ENCODE assay signal across 7 mouse cellular contexts in genomic region chr10:7390239-7391091, GRCm38 (mm10).
DNase-seq lines count a peak whose midpoint lies in the region; ATAC-seq and TF ChIP-seq lines count a peak whose summit lies in the region.

No protein-coding gene starts in this region.

- TF ChIP-seq CTCF in ES-Bruce4 (IDR thresholded peaks at IDR 0.05; ENCODE audit: low read depth, low read length): no peak
- TF ChIP-seq CTCF in heart, postnatal 0 days (IDR thresholded peaks at IDR 0.05; ENCODE audit: low read depth): no peak

- WGBS in heart, postnatal 0 days: 8% methylated on average over 47 of the region's 49 CpGs
- WGBS in stomach, embryonic 14.5 days: 6% methylated on average over 49 of the region's 49 CpGs

- H3K4me1 ChIP-seq in ES-Bruce4 (ENCODE audit: control insufficient read depth, insufficient read depth, low read length): no peaks in the 10 kb centered on the region
- 0 out of 2 replicates have a peak, but pooled peaks cover 5% of the 10 kb centered on the region for H3K4me1 ChIP-seq in heart, postnatal 0 days (ENCODE audit: control insufficient read depth, insufficient read depth)
- peaks cover 5% of the 10 kb centered on the region; the same call in 1 of the 2 replicates for H3K4me1 ChIP-seq in stomach, embryonic 14.5 days (ENCODE audit: control insufficient read depth, insufficient read depth, low read length)

- peak; percentile 57 for ATAC-seq in common myeloid progenitor, adult 5-6 weeks (replicated peaks; ENCODE audit: low read depth, poor library complexity, severe bottlenecking)
- ATAC-seq in heart, postnatal 0 days (ENCODE audit: insufficient read depth, low read depth): peak; percentile 61
- ATAC-seq in megakaryocyte progenitor cell, adult 5-6 weeks (replicated peaks; ENCODE audit: poor library complexity): peak; percentile 60
- peak; percentile 43 for ATAC-seq in stomach, embryonic 14.5 days (ENCODE audit: insufficient number of reproducible peaks, insufficient read depth, low FRiP score, low read depth)

- H3K27me3 ChIP-seq in ES-Bruce4 (ENCODE audit: control insufficient read depth, insufficient read depth, low read length, poor library complexity, severe bottlenecking): peaks cover 21% of the 10 kb centered on the region
- H3K27me3 ChIP-seq in heart, postnatal 0 days (ENCODE audit: control insufficient read depth, insufficient read depth, low read length): peaks cover 28% of the 10 kb centered on the region
- H3K27me3 ChIP-seq in stomach, embryonic 14.5 days (ENCODE audit: control insufficient read depth, insufficient read depth, low read length): 0 out of 2 replicates have a peak, but pooled peaks cover 5% of the 10 kb centered on the region

- peak overlapping the region; percentile 84 for H3K4me2 ChIP-seq in heart, postnatal 0 days (ENCODE audit: low read depth, low read length)
- H3K4me2 ChIP-seq in stomach, embryonic 14.5 days (replicated peaks; ENCODE audit: low read depth, low read length): peak overlapping the region; percentile 99

- peak overlapping the region; percentile 37 for H3K4me3 ChIP-seq in ES-Bruce4 (ENCODE audit: low read depth, low read length)
- peak overlapping the region; percentile 57 for H3K4me3 ChIP-seq in heart, postnatal 0 days (ENCODE audit: low read depth, low read length)
- peak overlapping the region; percentile 57 for H3K4me3 ChIP-seq in stomach, embryonic 14.5 days (ENCODE audit: low read depth, low read length)

- peaks cover 4% of the 10 kb centered on the region; the same call in 1 of the 2 replicates for H3K9me3 ChIP-seq in ES-Bruce4 (replicated peaks; ENCODE audit: control insufficient read depth, insufficient read depth, low read length, poor library complexity, severe bottlenecking)
- H3K9me3 ChIP-seq in heart, postnatal 0 days (replicated peaks; ENCODE audit: control insufficient read depth, low read length): no peaks in the 10 kb centered on the region
- H3K9me3 ChIP-seq in stomach, embryonic 14.5 days (ENCODE audit: control insufficient read depth, low read depth, low read length): no peaks in the 10 kb centered on the region

- H3K27ac ChIP-seq in ES-Bruce4 (ENCODE audit: insufficient read depth, low read length): no peak overlapping the region
- H3K27ac ChIP-seq in heart, postnatal 0 days (ENCODE audit: low read depth): no peak overlapping the region
- H3K27ac ChIP-seq in stomach, embryonic 14.5 days (ENCODE audit: low read length): no peak overlapping the region

- no peaks in the 10 kb centered on the region for H3K36me3 ChIP-seq in ES-Bruce4 (ENCODE audit: control insufficient read depth, insufficient read depth, low read length, poor library complexity, severe bottlenecking)
- no peaks in the 10 kb centered on the region for H3K36me3 ChIP-seq in heart, postnatal 0 days (replicated peaks; ENCODE audit: control insufficient read depth, insufficient read depth, low read length)
- H3K36me3 ChIP-seq in stomach, embryonic 14.5 days (ENCODE audit: control insufficient read depth, insufficient read depth, low read length): no peaks in the 10 kb centered on the region

- no peak for TF ChIP-seq EP300 in ES-Bruce4 (IDR thresholded peaks at IDR 0.05; ENCODE audit: insufficient read depth, low read depth, low read length)
- TF ChIP-seq EP300 in heart, postnatal 0 days (IDR thresholded peaks at IDR 0.05; ENCODE audit: low read depth): no peak

- peak overlapping the region; percentile 4; the same call in 1 of the 2 replicates for H3K9ac ChIP-seq in ES-Bruce4 (ENCODE audit: low read depth, poor library complexity, severe bottlenecking)
- peak overlapping the region; percentile 37 for H3K9ac ChIP-seq in heart, postnatal 0 days (replicated peaks; ENCODE audit: low read depth, low read length)
- peak overlapping the region; percentile 46 for H3K9ac ChIP-seq in stomach, embryonic 14.5 days (replicated peaks; ENCODE audit: low read depth, low read length)

- TF ChIP-seq POLR2A in ES-Bruce4 (IDR thresholded peaks at IDR 0.05; ENCODE audit: insufficient read depth, low read length): no peak

- peak; percentile 29 to 35 for DNase-seq in B cell, adult 2 months
- DNase-seq in heart, postnatal 0 days (ENCODE audit: low spot score): no peak
- DNase-seq in kidney, postnatal 25 days: peak; percentile 34 to 61
